Mouse (Mus musculus): ENCODE data around the gene Olfr1086.
"Not testable (repeated sequence)": the region's sequence is repeated elsewhere in the genome, so short reads cannot be mapped to it uniquely, and the experiment has no call there.

The Olfr1086 gene

DNA sequence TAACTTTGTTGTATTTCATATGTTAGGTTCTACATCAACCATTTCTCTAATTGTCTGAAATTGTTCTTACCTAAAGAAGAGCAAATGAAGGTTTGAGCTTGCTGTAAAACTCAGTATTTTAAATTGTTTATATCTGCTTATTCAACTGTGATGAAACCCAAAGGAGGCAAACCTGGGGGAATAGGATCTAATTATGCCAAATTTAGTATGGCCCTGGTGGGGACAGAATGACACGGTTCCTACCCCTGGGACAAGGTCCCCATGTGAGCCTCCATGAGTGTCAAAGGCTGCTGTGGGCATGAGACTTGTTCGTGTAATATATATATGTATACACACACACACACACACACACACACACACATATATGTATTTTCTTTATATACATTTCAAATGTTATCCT is at the start of gene Olfr1086:
Gene Olfr1086, minus strand, starts transcription at position 101 of the 400 bp plus-strand sequence.
- DNase-seq: no peak

DNA sequence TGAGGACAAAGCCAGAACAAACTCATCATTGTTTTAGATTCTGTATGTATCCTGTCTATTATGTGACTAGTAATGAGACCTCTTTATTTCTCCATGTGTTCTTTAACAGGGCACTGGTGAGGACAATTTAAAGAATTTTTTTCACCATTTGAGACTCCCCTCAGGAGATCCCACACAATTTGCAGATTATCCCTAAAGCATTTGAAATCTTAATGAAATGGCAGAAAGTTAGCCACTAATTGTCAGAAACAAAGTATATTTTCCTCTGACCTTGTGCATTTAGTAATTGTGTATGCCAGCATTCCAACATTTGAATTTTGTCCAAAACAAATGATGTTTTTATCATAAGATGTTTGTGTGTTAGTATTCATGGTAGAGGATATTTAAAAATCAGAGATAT is 18.4 kb upstream of the Olfr1086 start, which contains the start of gene Olfr1087:
Gene Olfr1087, minus strand, starts transcription at position 101 of the 400 bp plus-strand sequence.
- DNase-seq: no peak

DNA sequence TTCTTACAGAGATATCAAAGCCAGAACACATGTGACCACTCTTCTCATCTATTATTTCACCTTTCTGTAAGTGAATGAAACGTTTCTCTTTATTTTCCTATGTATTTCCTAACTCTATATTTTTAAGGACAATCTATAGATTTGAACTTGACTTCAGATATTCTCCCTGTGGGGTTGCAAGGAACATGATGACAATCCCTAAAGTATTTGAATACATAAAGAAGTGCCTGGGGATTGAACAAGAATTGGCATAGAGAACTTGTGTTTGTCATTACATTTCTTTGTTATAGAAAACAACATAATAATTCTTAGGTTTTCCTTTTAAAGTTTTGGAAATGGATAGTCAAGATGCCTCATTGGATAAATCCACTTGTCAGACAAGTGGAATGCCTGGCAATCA is 18.0 kb downstream of the Olfr1086 start, which contains the start of gene Olfr1085:
Gene Olfr1085, minus strand, starts transcription at position 101 of the 400 bp plus-strand sequence.
- no peak for DNase-seq

DNA sequence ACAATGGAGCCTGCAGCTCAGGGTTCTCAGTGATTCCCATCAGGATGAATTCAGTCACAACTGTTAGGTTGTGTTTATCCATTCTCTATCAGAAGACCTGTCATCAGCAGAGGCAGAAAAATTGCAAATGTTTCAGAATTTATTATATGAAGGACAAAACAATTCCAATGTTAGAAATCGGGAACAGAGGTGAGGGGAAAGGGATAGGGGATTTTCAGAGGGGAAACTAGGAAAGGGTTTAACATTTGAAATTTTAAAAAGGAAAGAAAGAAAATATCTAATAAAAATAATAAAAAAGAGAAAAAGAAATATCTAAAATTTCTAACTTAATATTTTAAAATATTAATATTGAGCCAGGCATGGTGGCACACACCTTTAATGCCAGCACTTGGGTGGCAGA is 40.3 kb downstream of the Olfr1086 start, which contains the start of gene Olfr1084:
Gene Olfr1084, minus strand, starts transcription at position 101 of the 400 bp plus-strand sequence.
- not testable (repeated sequence) for DNase-seq
